Mouse (Mus musculus) adrenal gland, postnatal 14 days (tissue): ENCODE results near the gene Pknox2. TPM values are rescaled to one million over a fixed set of nuclear protein-coding genes. Genes with fewer than 3 reads are reported as not detected.
A peak's percentile ranks its signal among the peaks of the same experiment; 100 is the strongest.

ENCODE experiments used
- DNase-seq: peaks from one replicate; pipeline ENCODE4 v3.0.0; 2021; ENCODE audit warnings: mixed read lengths
- long read RNA-seq, 2 experiments: library from polyadenylated mRNA; stranded (forward); transcript quantifications; one replicate each; pipeline ENCODE4 v2.0.0; 2021
- total RNA-seq: library from RNA; stranded (reverse); gene quantifications from 2 replicates; pipeline ENCODE4 v1.2.3, GENCODE M21; 2021

Pknox2 gene
- 2.5 and 3.4 TPM in 2 replicates for total RNA-seq
- long read RNA-seq, experiment 1 = 0 reads
- long read RNA-seq, experiment 2, partial matches to known transcripts = 0 of 1 reads
- long read RNA-seq, experiment 2, other reads (novel, unspliced or antisense) = 0 of 1 reads

DNA sequence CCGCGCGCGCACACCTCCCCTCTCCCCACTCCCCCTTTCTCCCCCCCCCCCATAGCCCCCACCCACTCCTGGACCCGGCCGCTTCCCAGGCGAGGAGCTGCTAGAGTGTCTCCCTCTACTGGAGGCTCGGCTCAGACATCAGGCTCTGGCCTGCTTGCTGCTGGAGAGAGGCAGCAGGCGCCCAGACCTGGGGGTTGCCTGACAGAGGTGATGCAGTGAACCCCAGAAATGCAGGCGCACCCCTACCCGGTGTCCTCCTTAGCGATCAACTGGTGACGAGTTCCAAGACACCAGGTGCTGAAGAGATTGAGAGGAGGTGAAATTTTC, at the start of gene Pknox2:
Gene Pknox2, minus strand, starts transcription at position 49 of the 327 bp plus-strand sequence.
- peak; percentile 87 for DNase-seq

GRCm38 (mm10) chr9:37188024-37188423, 40.8 kb upstream of the Pknox2 start:
- no peak for DNase-seq

GRCm38 (mm10) chr9:37187407-37187806, 40.2 kb upstream of the Pknox2 start:
- no peak for DNase-seq

DNA sequence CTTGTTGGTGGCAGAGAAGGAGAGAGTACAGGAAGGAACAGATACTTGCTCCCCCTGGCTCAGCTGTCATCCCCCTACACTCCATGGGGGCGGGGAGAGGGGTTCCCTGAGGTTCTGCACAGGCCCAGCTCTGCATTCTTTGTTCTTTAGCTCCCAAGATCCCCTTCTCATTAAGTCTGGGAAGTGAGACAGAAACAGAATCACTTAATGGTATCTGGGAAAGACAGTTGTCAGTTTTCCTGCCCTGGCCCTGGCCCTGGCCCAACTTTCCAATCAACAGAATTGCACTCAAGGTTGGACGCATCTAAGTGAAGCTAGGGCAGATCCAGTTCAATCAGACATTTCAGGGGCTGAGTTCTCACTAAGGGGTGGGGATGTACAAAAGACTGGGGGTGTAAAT, 36.0 kb upstream of the Pknox2 start:
- no peak for DNase-seq

DNA sequence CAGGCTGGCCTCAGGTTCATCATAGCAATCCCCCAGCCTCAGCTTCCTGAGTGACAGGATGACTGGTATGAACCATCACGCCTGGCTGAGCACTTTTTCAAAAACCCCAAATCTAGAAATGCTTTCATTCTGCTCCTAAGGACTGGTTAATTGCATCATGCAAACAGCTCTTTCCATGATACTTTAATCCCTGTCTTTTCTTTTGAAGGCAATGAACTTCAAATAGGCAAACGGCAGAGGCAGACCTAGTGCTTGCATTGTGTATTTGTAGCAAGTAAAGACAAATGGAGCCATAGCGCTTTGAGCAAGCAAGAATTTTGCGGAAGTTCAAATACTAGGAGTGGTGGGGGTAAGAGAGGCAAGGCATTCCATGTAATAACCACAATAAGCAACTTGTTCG, 34.4 kb upstream of the Pknox2 start:
- DNase-seq = no peak

- no peak for DNase-seq
Observed at GRCm38 (mm10) chr9:37179596-37179995, 32.4 kb upstream of the Pknox2 start.

DNA sequence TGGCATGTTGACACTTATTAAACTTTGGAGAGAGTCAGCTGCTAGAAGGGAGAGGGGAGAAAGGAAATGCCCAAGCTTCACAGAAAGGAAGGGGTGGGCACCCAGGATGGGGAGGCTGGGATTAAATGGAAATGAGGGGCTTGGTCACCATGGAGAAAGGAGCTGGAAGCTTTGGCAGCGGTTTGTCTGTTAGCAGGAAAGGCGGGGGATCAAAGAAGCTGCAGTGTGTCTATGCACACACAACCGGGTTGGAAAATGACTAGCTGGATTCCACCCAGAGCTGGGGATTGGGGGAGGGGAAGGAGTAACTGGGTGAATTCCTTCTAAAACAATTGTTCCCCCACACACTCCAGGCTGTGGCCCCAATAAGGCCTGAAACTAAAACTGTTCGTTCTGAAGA, 31.7 kb upstream of the Pknox2 start:
- DNase-seq = no peak

GRCm38 (mm10) chr9:37177551-37177950, 30.3 kb upstream of the Pknox2 start:
- DNase-seq = no peak

GRCm38 (mm10) chr9:37177107-37177506, 29.9 kb upstream of the Pknox2 start:
- peak; percentile 75 for DNase-seq

DNA sequence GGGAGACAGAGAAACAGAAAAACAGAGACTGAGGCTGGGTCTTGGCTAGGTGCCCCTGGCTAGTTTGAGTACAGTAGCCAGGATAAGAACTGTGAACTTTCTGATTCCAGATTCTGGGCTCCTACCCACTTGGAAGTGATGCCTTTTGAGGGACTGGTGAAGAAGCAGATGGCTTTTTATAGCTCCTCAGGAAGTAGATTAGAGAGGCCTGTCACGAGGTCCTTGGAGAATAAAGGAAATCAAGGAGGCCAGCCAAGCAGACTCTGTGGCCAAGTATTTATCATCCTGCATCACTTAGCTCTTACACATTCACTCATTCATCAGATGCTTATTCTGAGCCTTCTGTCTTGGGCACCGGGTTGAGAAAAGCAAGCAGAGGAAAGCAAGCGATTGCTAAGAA, 28.8 kb upstream of the Pknox2 start:
- no peak for DNase-seq

GRCm38 (mm10) chr9:37173376-37173775, 26.2 kb upstream of the Pknox2 start:
- DNase-seq = no peak

DNA sequence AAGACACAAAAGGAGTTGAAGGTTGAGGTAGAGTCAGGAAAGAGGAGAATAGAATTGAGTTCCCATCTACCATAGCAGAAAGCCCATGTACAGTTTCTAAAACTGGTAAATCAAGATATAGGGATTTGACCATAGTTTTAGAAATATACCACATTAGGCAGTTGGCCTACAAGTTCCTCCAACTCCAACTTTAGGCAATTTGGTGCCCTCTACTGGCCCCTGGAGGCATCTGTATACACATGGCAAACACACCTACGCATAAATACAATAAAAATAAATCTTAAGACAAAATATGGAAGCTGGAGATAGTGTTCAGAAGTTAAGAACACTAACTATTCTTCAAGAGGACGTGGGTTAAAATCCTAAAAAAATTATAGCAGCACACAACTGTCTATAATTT, 19.7 kb upstream of the Pknox2 start:
- no peak for DNase-seq

- DNase-seq = no peak
Observed at GRCm38 (mm10) chr9:37160686-37161085, 13.5 kb upstream of the Pknox2 start.

DNA sequence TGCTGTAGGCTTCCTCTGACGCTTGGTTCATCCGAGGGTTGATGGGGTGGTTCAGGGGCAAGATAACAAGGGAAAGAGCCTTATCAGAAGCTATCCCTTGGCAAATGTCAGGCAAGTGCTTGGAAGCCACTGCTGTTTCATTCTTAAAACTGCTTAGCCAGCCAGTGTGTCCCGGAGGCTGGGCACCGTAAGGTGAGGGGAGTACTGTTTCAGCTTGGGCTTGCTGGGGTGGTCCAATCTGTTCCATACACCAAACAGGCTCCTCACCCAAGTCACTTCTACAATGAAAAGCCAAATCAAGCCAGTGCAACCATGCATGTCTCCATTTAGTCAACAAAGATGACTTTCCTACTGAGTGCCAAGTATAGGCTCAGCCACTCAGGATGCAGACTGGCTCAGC, 679 bp upstream of the Pknox2 start:
- no peak for DNase-seq

- peak; percentile 83 for DNase-seq
Observed at GRCm38 (mm10) chr9:37146603-37147358, 426 bp downstream of the Pknox2 start.

- no peak for DNase-seq
Observed at GRCm38 (mm10) chr9:37146353-37146602, 929 bp downstream of the Pknox2 start.

DNA sequence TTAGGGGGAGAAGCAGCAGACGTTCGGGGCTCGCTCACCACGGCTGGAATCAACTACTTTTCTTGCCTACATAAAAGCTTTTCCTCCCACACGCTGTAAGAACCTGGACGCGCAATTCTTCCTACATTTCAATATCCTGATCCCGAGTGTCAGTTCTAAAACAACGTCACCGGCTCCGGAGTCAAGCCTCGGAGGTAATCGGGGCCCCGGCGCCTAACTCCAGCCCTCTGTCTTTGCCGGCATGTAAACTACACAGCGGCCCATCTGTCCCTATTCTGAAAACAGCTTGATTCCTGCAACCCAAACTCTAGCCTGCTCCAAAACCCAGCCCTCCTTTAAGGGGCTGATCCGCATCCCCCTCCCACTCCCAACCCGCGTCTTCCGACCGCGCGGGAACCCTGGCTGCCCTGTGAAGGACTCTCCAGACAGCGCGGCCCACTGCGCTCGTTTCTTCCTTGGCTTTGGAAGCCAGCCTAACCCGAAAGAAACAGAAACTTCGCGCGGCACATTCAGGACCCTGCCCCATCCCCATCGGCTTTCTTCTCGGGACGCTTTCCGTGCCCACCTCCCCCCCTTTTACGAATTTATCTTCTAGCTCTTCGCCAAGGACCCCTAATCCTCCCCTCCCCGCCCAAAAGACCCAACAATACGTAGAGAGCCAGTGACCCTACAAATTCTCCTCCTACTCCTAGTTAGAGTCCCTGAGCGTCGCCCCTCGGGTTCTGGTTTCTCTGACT, 1.4 kb downstream of the Pknox2 start:
- peak; percentile 47 for DNase-seq

DNA sequence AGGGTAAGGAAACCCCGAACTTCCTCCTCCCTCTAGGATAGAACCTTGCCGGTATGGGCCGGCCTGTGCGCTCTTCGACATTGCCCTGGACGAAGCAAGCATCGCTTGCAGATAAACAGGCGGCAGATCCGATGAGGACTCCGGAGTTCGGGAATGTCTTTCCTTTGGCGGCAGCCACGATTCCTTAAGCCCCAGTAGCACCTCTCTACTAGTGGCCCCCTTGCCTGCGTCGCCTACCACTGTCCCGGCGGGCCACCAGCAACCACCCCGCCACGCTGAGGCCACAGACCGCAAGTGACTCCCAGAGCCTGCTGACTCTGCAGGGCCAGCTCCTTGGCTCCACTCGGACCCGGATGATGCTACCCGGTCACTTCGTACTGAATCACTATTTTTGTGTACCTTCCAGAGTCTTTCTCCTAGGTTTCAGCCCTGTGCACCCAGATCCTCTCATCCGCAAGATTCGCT, 2.0 kb downstream of the Pknox2 start:
- DNase-seq = peak; percentile 65

GRCm38 (mm10) chr9:37144696-37145095, 2.5 kb downstream of the Pknox2 start:
- DNase-seq = no peak

GRCm38 (mm10) chr9:37144251-37144650, 3.0 kb downstream of the Pknox2 start:
- peak; percentile 18 for DNase-seq

- no peak for DNase-seq
Observed at GRCm38 (mm10) chr9:37143046-37143931, 3.9 kb downstream of the Pknox2 start.

DNA sequence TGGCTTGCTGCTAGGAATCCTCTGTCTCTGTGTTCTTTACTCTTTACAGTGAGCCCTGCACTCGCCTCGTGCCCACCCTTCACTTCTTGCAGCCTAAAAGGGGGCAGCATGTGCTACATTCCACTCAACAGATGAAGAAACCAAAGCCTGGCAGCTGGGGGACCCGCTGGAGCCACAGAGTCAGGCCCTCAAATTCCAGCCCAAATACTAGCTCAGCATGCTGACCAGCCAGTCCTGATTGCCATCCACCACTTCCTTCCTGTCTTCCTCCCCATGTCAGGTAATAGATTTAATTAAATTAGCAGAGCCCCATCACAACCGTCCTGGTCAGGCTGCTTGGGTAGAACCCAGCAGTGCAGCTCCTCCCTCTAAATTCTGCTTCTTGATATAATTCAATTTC, 5.1 kb downstream of the Pknox2 start:
- DNase-seq = no peak
